Mouse (Mus musculus): ENCODE data around the gene Exd2. TPM values are rescaled to one million over a fixed set of nuclear protein-coding genes. Genes with fewer than 3 reads are reported as not detected.

Gene Exd2
- polyA plus RNA-seq, 1 experiment from 2014 or later = 28.8 TPM

DNA sequence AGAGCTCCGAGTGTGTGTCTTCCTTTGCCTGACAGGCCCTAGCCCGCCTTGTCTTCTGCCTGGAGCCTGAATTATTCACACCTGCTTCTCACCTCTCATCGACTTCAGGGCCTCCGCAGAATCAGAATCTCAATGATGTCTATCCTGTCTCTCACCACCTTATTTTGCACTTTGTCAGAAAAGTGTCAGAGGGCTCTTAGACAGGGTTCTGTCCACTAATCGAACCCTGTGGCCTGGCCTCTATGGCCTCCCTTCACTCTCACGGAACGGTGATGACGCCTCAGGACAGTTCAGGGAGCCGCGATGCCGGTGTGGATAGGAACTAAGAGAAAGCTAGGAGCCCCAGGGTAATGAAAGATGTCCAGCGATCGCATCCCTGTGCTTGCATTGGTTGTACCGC is 55.1 kb downstream of the Exd2 start, which contains the start of gene Galnt16:
Gene Galnt16, plus strand, starts transcription at position 301 of the 400 bp plus-strand sequence.
- Histone ChIP-seq H3K27ac (ENCODE audit: low read depth, low read length) (no peak within 1 kb of the TSS), H3K4me2 (replicated peaks; ENCODE audit: low read depth, low read length) (peak within 1 kb of the TSS; percentile 99)
- WGBS = 6% methylated on average over 14 of the region's 14 CpGs

DNA sequence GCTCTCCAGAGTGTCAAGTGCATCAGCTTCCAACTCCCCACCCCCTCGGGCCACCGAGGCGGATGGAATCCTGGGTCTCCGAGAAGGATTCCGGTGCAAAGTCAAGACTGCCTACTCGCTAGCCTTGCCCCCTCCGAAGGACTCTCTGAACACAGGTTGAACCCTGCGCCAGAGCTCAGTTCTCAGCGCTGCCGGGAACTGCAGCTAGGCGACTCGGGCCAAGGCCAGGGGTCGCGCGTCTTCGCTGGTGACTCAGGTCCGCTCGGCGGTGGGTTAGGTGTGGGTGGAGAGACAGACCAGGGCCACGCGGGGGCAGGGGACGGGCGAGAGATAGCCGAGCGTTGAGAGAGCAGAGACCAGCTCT is 55.5 kb downstream of the Exd2 start:
- ATAC-seq (ENCODE audit: low FRiP score, low TSS enrichment) = no peak; the same call in 1 of the 2 replicates
- Histone ChIP-seq H3K9ac (ENCODE audit: low read depth, low read length) (peak overlapping the region; percentile 40), H3K4me3 (ENCODE audit: low read length) (peak overlapping the region; percentile 68), H3K4me2 (replicated peaks; ENCODE audit: low read depth, low read length) (peak overlapping the region; percentile 99), H3K27me3 (ENCODE audit: control insufficient read depth, insufficient read depth, low read length) (peaks cover 52% of the 10 kb centered on the region), H3K36me3 (ENCODE audit: control insufficient read depth, insufficient read depth, low read length) (no peaks in the 10 kb centered on the region), H3K9me3 (ENCODE audit: control insufficient read depth, low read length) (no peaks in the 10 kb centered on the region), H3K27ac (ENCODE audit: low read depth, low read length) (no peak overlapping the region), H3K4me1 (ENCODE audit: control insufficient read depth, insufficient read depth, low read length) (0 out of 2 replicates have a peak, but pooled peaks cover 3% of the 10 kb centered on the region)
- WGBS = under 1% methylated on average over 25 of the region's 25 CpGs

More for the DNA sequence above, 55.1 kb downstream of the Exd2 start, which contains the start of gene Galnt16:
- H3K9ac ChIP-seq (ENCODE audit: low read depth, low read length) = peak within 1 kb of the TSS; percentile 61
- no peaks in the 10 kb centered on the region for H3K9me3 ChIP-seq (ENCODE audit: control insufficient read depth, low read length)
- peak within 1 kb of the TSS; percentile 68 for H3K4me3 ChIP-seq (ENCODE audit: low read length)
- no peaks in the 10 kb centered on the region for H3K36me3 ChIP-seq (ENCODE audit: control insufficient read depth, insufficient read depth, low read length)
- peaks cover 52% of the 10 kb centered on the region for H3K27me3 ChIP-seq (ENCODE audit: control insufficient read depth, insufficient read depth, low read length)
- ATAC-seq (ENCODE audit: low FRiP score, low TSS enrichment) = no peak
- H3K4me1 ChIP-seq (ENCODE audit: control insufficient read depth, insufficient read depth, low read length) = 0 out of 2 replicates have a peak, but pooled peaks cover 3% of the 10 kb centered on the region

DNA sequence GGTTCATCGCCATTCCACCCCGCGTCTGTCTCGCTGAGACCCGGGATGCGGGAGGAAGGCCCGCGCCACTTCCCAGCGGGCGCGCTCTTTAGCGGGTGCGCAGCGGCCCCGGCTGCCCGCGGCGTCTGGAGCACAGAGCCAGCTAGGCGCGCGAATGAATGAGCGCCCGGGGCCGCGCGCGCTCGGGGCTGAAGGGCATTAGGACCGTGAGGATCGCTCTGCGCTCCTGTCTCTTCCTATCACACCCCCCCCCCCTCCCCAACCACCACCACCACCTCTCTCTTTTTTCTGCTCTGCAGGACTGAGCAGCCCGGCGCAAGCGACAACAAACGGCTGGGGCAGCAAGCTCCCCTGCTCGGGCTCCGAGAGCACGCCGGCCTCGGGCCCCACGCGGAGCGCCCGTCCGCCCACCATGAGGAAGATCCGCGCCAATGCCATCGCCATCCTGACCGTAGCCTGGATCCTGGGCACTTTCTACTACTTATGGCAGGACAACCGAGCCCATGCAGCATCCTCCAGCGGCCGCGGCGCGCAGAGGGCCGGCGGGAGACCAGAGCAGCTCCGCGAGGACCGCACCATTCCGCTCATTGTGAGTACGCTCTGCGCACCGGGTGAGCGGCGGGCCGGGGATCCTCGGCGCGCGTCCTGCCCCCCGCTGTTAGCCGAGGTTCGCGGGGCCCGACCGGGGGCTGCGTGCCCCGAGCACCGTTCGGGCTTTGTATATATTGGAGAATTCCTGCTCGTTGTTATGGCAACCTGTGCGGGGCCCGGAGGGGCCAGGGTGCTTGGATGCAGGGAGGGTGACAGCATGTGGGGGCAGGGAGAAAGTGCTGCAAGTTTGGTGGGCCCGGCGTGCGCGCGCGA is 56.1 kb downstream of the Exd2 start:
- H3K4me3 ChIP-seq (ENCODE audit: low read length) = peak overlapping the region; percentile 68
- H3K4me1 ChIP-seq (ENCODE audit: control insufficient read depth, insufficient read depth, low read length) = 0 out of 2 replicates have a peak, but pooled peaks cover 3% of the 10 kb centered on the region
- peaks cover 52% of the 10 kb centered on the region for H3K27me3 ChIP-seq (ENCODE audit: control insufficient read depth, insufficient read depth, low read length)
- H3K27ac ChIP-seq (ENCODE audit: low read depth, low read length) = no peak overlapping the region
- no peaks in the 10 kb centered on the region for H3K36me3 ChIP-seq (ENCODE audit: control insufficient read depth, insufficient read depth, low read length)
- WGBS = under 1% methylated on average over 85 of the region's 90 CpGs
- peak; percentile 58 for ATAC-seq (ENCODE audit: low FRiP score, low TSS enrichment)
- peak overlapping the region; percentile 61 for H3K9ac ChIP-seq (ENCODE audit: low read depth, low read length)
- H3K4me2 ChIP-seq (replicated peaks; ENCODE audit: low read depth, low read length) = peak overlapping the region; percentile 99
- no peaks in the 10 kb centered on the region for H3K9me3 ChIP-seq (ENCODE audit: control insufficient read depth, low read length)

DNA sequence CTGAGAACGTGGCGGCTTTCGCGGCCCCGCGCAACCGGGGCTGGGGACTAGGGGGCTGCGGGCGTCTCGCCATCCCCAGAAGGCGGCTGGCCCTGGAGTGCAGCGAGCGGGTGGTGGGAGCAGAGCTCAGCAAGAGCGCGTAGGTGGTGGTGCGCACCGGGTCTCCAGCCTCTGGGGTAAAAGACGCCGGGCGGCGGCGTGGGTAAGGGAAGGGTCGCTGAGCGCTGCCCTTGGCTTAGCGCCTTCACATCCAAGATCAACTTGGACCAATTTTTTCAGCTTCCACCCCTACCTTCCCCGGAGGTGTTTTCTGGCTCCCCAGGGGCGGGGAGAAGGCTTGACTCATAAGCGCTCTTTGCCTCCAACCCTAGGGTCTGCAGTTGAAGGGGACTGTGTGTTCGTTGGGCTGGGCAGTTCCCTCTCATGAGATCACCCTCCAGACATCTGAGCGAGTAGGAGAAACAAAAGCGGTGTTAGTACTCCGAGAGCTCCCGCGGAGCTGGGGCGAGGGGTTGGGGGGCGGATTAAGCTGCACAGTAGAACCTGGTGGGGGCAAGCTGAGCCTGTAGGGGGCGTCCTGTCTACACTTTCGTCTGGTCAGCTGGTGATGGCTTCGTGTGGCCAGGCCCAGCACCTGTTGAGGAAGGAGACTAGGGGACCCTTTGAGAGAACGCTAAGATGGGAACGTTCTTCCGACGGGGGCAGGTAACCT is 56.9 kb downstream of the Exd2 start:
- Histone ChIP-seq H3K27me3 (ENCODE audit: control insufficient read depth, insufficient read depth, low read length) (peaks cover 55% of the 10 kb centered on the region), H3K36me3 (ENCODE audit: control insufficient read depth, insufficient read depth, low read length) (no peaks in the 10 kb centered on the region), H3K4me3 (ENCODE audit: low read length) (peak overlapping the region; percentile 68), H3K4me1 (ENCODE audit: control insufficient read depth, insufficient read depth, low read length) (0 out of 2 replicates have a peak, but pooled peaks cover 3% of the 10 kb centered on the region), H3K9me3 (ENCODE audit: control insufficient read depth, low read length) (no peaks in the 10 kb centered on the region), H3K9ac (ENCODE audit: low read depth, low read length) (peak overlapping the region; percentile 61), H3K4me2 (replicated peaks; ENCODE audit: low read depth, low read length) (peak overlapping the region; percentile 99), H3K27ac (ENCODE audit: low read depth, low read length) (no peak overlapping the region)
- WGBS = under 1% methylated on average over 43 of the region's 43 CpGs
- peak; percentile 56 for ATAC-seq (ENCODE audit: low FRiP score, low TSS enrichment)

DNA sequence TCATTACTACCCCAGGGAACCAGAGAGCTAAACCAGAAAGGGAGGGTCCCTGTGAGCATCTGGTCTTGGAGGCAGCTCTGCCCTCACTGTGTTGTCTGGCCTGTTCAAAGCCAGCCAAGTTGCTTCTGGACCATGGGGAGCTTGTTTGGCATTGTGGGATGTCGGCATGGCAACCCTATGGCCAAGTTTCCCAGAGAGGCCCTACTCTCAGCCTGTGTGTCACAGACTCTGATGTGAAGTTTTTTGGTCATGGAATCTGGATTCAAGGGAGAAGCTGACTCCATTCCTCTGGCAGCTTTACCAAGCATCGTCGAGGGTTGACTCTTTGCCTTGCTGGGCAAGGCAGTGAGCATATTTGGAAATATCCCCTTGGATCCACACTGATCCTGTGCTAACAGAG is 59.1 kb downstream of the Exd2 start:
- H3K27me3 ChIP-seq (ENCODE audit: control insufficient read depth, insufficient read depth, low read length) = peaks cover 46% of the 10 kb centered on the region
- 0 out of 2 replicates have a peak, but pooled peaks cover 3% of the 10 kb centered on the region for H3K4me1 ChIP-seq (ENCODE audit: control insufficient read depth, insufficient read depth, low read length)
- H3K4me2 ChIP-seq (replicated peaks; ENCODE audit: low read depth, low read length) = no peak overlapping the region
- H3K27ac ChIP-seq (ENCODE audit: low read depth, low read length) = no peak overlapping the region
- no peaks in the 10 kb centered on the region for H3K36me3 ChIP-seq (ENCODE audit: control insufficient read depth, insufficient read depth, low read length)
- H3K4me3 ChIP-seq (ENCODE audit: low read length) = no peak overlapping the region
- H3K9me3 ChIP-seq (ENCODE audit: control insufficient read depth, low read length) = no peaks in the 10 kb centered on the region
- no peak overlapping the region for H3K9ac ChIP-seq (ENCODE audit: low read depth, low read length)
- 74% methylated on average over 3 of the region's 3 CpGs for WGBS
- ATAC-seq (ENCODE audit: low FRiP score, low TSS enrichment) = no peak

DNA sequence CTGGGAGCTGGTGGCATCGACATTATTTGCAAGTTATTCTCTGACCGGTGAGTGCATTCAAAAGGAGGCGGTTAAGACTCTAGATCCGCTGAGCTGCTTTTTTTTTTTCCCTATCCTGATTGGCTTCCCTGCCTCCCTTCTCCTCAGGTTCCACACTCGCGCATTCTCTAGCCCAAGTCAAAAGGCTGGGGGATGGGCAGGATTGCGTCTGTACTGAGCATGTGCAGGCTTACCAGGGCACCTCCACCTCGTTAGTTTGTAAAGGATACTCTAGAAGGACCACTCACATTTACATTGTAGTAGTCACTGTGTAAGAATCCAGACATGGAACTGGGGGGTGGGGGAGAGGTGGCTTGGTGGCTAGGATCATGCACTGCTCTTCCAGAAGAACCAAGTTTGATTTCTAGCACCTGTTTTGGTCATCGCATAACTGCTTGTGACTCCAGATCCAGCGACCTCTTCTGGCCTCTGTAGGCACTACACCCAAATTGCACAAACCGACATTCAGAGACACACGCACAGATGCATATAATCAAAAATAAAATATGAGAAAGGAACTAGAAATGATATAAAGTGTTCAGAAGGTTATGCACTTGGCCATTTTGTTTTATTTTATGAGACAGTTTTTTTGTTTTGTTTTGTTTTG is 61.5 kb downstream of the Exd2 start:
- peaks cover 24% of the 10 kb centered on the region for H3K27me3 ChIP-seq (ENCODE audit: control insufficient read depth, insufficient read depth, low read length)
- H3K27ac ChIP-seq (ENCODE audit: low read depth, low read length) = no peak overlapping the region
- H3K9ac ChIP-seq (ENCODE audit: low read depth, low read length) = no peak overlapping the region
- 0 out of 2 replicates have a peak, but pooled peaks cover 3% of the 10 kb centered on the region for H3K4me1 ChIP-seq (ENCODE audit: control insufficient read depth, insufficient read depth, low read length)
- H3K4me3 ChIP-seq (ENCODE audit: low read length) = no peak overlapping the region
- peak; percentile 44; the same call in 1 of the 2 replicates for ATAC-seq (ENCODE audit: low FRiP score, low TSS enrichment)
- no peaks in the 10 kb centered on the region for H3K36me3 ChIP-seq (ENCODE audit: control insufficient read depth, insufficient read depth, low read length)
- no peaks in the 10 kb centered on the region for H3K9me3 ChIP-seq (ENCODE audit: control insufficient read depth, low read length)
- H3K4me2 ChIP-seq (replicated peaks; ENCODE audit: low read depth, low read length) = no peak overlapping the region
- WGBS = 26% methylated on average over 12 of the region's 12 CpGs

GRCm38 (mm10) chr12:80525513-80525912 is 62.6 kb downstream of the Exd2 start:
- Histone ChIP-seq H3K4me2 (replicated peaks; ENCODE audit: low read depth, low read length) (no peak overlapping the region), H3K36me3 (ENCODE audit: control insufficient read depth, insufficient read depth, low read length) (no peaks in the 10 kb centered on the region), H3K27me3 (ENCODE audit: control insufficient read depth, insufficient read depth, low read length) (peaks cover 13% of the 10 kb centered on the region), H3K9me3 (ENCODE audit: control insufficient read depth, low read length) (no peaks in the 10 kb centered on the region), H3K4me3 (ENCODE audit: low read length) (no peak overlapping the region), H3K9ac (ENCODE audit: low read depth, low read length) (no peak overlapping the region), H3K27ac (ENCODE audit: low read depth, low read length) (no peak overlapping the region), H3K4me1 (ENCODE audit: control insufficient read depth, insufficient read depth, low read length) (0 out of 2 replicates have a peak, but pooled peaks cover 3% of the 10 kb centered on the region)
- WGBS = 19% methylated on average over 7 of the region's 7 CpGs
- ATAC-seq (ENCODE audit: low FRiP score, low TSS enrichment) = no peak

GRCm38 (mm10) chr12:80526511-80526910 is 63.6 kb downstream of the Exd2 start:
- Histone ChIP-seq H3K9ac (ENCODE audit: low read depth, low read length) (no peak overlapping the region), H3K4me2 (replicated peaks; ENCODE audit: low read depth, low read length) (no peak overlapping the region), H3K36me3 (ENCODE audit: control insufficient read depth, insufficient read depth, low read length) (no peaks in the 10 kb centered on the region), H3K4me3 (ENCODE audit: low read length) (no peak overlapping the region), H3K27me3 (ENCODE audit: control insufficient read depth, insufficient read depth, low read length) (peaks cover 4% of the 10 kb centered on the region; the same call in 1 of the 2 replicates), H3K27ac (ENCODE audit: low read depth, low read length) (no peak overlapping the region), H3K9me3 (ENCODE audit: control insufficient read depth, low read length) (no peaks in the 10 kb centered on the region), H3K4me1 (ENCODE audit: control insufficient read depth, insufficient read depth, low read length) (0 out of 2 replicates have a peak, but pooled peaks cover 3% of the 10 kb centered on the region)
- no peak for ATAC-seq (ENCODE audit: low FRiP score, low TSS enrichment)
- 72% methylated on average over 2 of the region's 2 CpGs for WGBS
